Mouse (Mus musculus) midbrain, embryonic 13.5 days (tissue): ENCODE measurements at regions not wholly inside any gene's neighbourhood (a gene's known extent, or its start where the extent isn't known, plus 50 kb on each side); places are given as distances from the start of the nearest gene placed in this dataset.

ENCODE experiments used
- ATAC-seq: fragments of 200-750 bp; cut with Nextera tagmentation; 2 replicates; pipeline ENCODE4 v1.8.0; 2017; ENCODE audit warnings: mild to moderate bottlenecking, moderate TSS enrichment, moderate library complexity
- H3K27ac ChIP-seq: fragments of 300-500 bp; sonication (generic); 2 replicates; pipeline ENCODE4 v1.5.1; 2015; ENCODE audit warnings: inconsistent platforms, mild to moderate bottlenecking, moderate library complexity
- H3K27me3 ChIP-seq: fragments of 300-500 bp; sonication (generic); 2 replicates; pipeline ENCODE4 v1.6.1; 2015; ENCODE audit warnings: mild to moderate bottlenecking, inconsistent platforms
- H3K36me3 ChIP-seq: fragments of 300-500 bp; sonication (generic); 2 replicates; pipeline ENCODE4 v1.6.1; 2015; ENCODE audit warnings: mild to moderate bottlenecking, inconsistent platforms
- H3K4me1 ChIP-seq: fragments of 300-500 bp; sonication (generic); replicated peaks from 2 replicates; pipeline ENCODE4 v1.6.1; 2015; ENCODE audit warnings: inconsistent platforms
- H3K4me2 ChIP-seq: fragments of 300-500 bp; sonication (generic); replicated peaks from 2 replicates; pipeline ENCODE4 v1.6.1; 2015; ENCODE audit warnings: moderate library complexity, mild to moderate bottlenecking, inconsistent platforms
- H3K4me3 ChIP-seq: fragments of 300-500 bp; sonication (generic); replicated peaks from 2 replicates; pipeline ENCODE4 v1.5.1; 2015; ENCODE audit warnings: mild to moderate bottlenecking, inconsistent platforms
- H3K9ac ChIP-seq: fragments of 300-500 bp; sonication (generic); replicated peaks from 2 replicates; pipeline ENCODE4 v1.6.1; 2015; ENCODE audit warnings: mild to moderate bottlenecking, inconsistent platforms
- H3K9me3 ChIP-seq: fragments of 300-500 bp; sonication (generic); 2 replicates; pipeline ENCODE4 v1.6.1; 2016; ENCODE audit warnings: mild to moderate bottlenecking, inconsistent platforms
- WGBS: fragments of 180-500 bp; shearing (Covaris S2); methylation state at CpG from one replicate; pipeline ENCODE4 v1.1.7; 2015; 5-methylcytosine and 5-hydroxymethylcytosine counted together

GRCm38 (mm10) chr9:49879361-49880128 lies 80.8 kb upstream of the Ncam1 start:
- no peaks in the 10 kb centered on the region for H3K9me3 ChIP-seq
- peaks cover 15% of the 10 kb centered on the region for H3K4me1 ChIP-seq
- H3K27me3 ChIP-seq: 0 out of 2 replicates have a peak, but pooled peaks cover 3% of the 10 kb centered on the region
- H3K36me3 ChIP-seq: no peaks in the 10 kb centered on the region
- H3K27ac ChIP-seq: peak overlapping the region; percentile 37; the same call in 1 of the 2 replicates
- peak; percentile 90 for ATAC-seq
- 10% methylated on average over 3 of the region's 3 CpGs for WGBS
- H3K4me2 ChIP-seq: no peak overlapping the region
- H3K4me3 ChIP-seq: no peak overlapping the region
- H3K9ac ChIP-seq: no peak overlapping the region

- no peak for ATAC-seq
- H3K9ac ChIP-seq: no peak overlapping the region
- no peak overlapping the region for H3K27ac ChIP-seq
- no peak overlapping the region for H3K4me2 ChIP-seq
- H3K27me3 ChIP-seq: 0 out of 2 replicates have a peak, but pooled peaks cover 3% of the 10 kb centered on the region
- H3K4me1 ChIP-seq: peaks cover 27% of the 10 kb centered on the region
- WGBS: 82% methylated on average over 2 of the region's 2 CpGs
- no peak overlapping the region for H3K4me3 ChIP-seq
- H3K36me3 ChIP-seq: no peaks in the 10 kb centered on the region
- no peaks in the 10 kb centered on the region for H3K9me3 ChIP-seq
These were observed 76.2 kb upstream of the Ncam1 start for GRCm38 (mm10) chr9:49874881-49875280.

GRCm38 (mm10) chr9:49873550-49873949 lies 74.8 kb upstream of the Ncam1 start:
- Histone ChIP-seq H3K9me3 (no peaks in the 10 kb centered on the region), H3K4me1 (peaks cover 16% of the 10 kb centered on the region), H3K27me3 (0 out of 2 replicates have a peak, but pooled peaks cover 3% of the 10 kb centered on the region), H3K9ac (peak overlapping the region; percentile 63), H3K27ac (peak overlapping the region; percentile 88), H3K4me2 (peak overlapping the region; percentile 56), H3K4me3 (peak overlapping the region; percentile 33), H3K36me3 (no peaks in the 10 kb centered on the region)
- ATAC-seq: peak; percentile 96
- WGBS: 0% methylated on average over 3 of the region's 3 CpGs

GRCm38 (mm10) chr9:49851522-49851921 lies 52.8 kb upstream of the Ncam1 start:
- Histone ChIP-seq H3K27me3 (no peaks in the 10 kb centered on the region), H3K36me3 (no peaks in the 10 kb centered on the region), H3K4me3 (no peak overlapping the region), H3K9ac (no peak overlapping the region), H3K9me3 (no peaks in the 10 kb centered on the region), H3K4me1 (no peaks in the 10 kb centered on the region; the same call in none of the 2 replicates), H3K27ac (no peak overlapping the region), H3K4me2 (no peak overlapping the region)
- ATAC-seq: no peak
- 78% methylated on average over 3 of the region's 3 CpGs for WGBS

DNA sequence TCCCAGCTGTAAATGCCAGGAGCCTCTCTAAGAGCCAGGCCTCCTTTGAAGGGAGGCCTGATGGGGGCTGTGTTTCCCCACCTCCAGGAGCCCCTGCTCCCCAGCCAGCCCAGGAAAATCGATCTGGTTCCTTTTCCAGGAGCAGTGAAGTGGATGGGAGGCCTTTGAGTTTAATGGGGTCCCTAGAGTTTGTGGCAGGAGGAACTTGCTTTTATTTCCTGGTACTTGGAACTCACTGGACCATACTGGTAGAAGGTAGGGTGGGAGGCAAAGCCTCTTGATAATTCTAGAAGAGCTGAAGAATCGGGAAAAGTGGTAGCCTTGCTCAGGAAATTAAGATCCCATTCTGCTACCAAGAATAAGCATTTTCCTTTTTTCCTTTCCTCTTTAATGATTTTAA lies 50.7 kb upstream of the Ncam1 start:
- Histone ChIP-seq H3K4me1 (no peaks in the 10 kb centered on the region; the same call in none of the 2 replicates), H3K9ac (no peak overlapping the region), H3K9me3 (no peaks in the 10 kb centered on the region), H3K4me2 (no peak overlapping the region), H3K27me3 (no peaks in the 10 kb centered on the region), H3K36me3 (no peaks in the 10 kb centered on the region), H3K4me3 (no peak overlapping the region), H3K27ac (no peak overlapping the region)
- no peak for ATAC-seq
- WGBS: 41% methylated on average over 2 of the region's 2 CpGs

DNA sequence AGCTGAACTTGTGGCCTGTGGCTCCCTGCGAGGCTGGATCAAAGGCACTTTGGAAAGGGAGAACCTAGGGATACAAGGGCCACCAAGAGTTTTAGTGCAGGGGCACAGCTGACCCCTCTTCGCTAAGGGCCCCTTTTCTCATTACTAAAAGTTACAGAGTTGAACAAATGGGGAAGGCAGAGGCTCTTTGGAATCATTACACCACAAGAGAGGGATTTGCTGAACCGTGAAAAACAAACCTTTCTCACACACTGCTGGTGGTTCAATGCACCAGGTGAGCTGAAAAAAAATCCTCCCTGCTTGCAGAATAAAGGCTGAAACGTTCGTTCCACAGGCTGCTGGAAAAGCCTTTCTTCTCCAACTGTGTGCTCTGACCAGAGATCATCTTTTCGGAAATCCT lies 50.2 kb upstream of the Ncam1 start:
- H3K4me2 ChIP-seq: no peak overlapping the region
- H3K9ac ChIP-seq: no peak overlapping the region
- H3K36me3 ChIP-seq: no peaks in the 10 kb centered on the region
- H3K4me1 ChIP-seq: no peaks in the 10 kb centered on the region; the same call in none of the 2 replicates
- ATAC-seq: no peak
- WGBS: 3% methylated on average over 6 of the region's 6 CpGs
- H3K27me3 ChIP-seq: no peaks in the 10 kb centered on the region
- H3K27ac ChIP-seq: no peak overlapping the region
- H3K4me3 ChIP-seq: no peak overlapping the region
- no peaks in the 10 kb centered on the region for H3K9me3 ChIP-seq
